In genomic region chr1:155558012-155558842, GRCm38 (mm10) we compare ENCODE assay signal across 8 mouse cellular contexts. TPM values are rescaled to one million over a fixed set of nuclear protein-coding genes. Genes with fewer than 3 reads are reported as not detected.
DNase-seq lines count a peak whose midpoint lies in the region; ATAC-seq and TF ChIP-seq lines count a peak whose summit lies in the region.

Gene Acbd6 (plus strand): TSS chr1:155558120.

- H3K9me3 ChIP-seq in embryonic facial prominence, embryonic 13.5 days: no peaks in the 10 kb centered on the region
- H3K9me3 ChIP-seq in limb, embryonic 14.5 days (ENCODE audit: control insufficient read depth, low read length): peaks cover 3% of the 10 kb centered on the region
- H3K9me3 ChIP-seq in midbrain, postnatal 0 days (ENCODE audit: low read length): no peaks in the 10 kb centered on the region

- 0 out of 2 replicates have a peak, but pooled peaks have one; percentile 23 for TF ChIP-seq POLR2A in limb, embryonic 14.5 days (IDR thresholded peaks at IDR 0.05; ENCODE audit: borderline replicate concordance, extremely low read depth, insufficient read depth, insufficient read length)

- peaks cover 18% of the 10 kb centered on the region for H3K4me1 ChIP-seq in embryonic facial prominence, embryonic 13.5 days
- peaks cover 14% of the 10 kb centered on the region for H3K4me1 ChIP-seq in limb, embryonic 14.5 days (ENCODE audit: control insufficient read depth, insufficient read depth, low read length)
- peaks cover 8% of the 10 kb centered on the region; the same call in 1 of the 2 replicates for H3K4me1 ChIP-seq in midbrain, postnatal 0 days (ENCODE audit: insufficient read depth, low read length)

- H3K4me2 ChIP-seq in embryonic facial prominence, embryonic 13.5 days: peak within 1 kb of the TSS; percentile 90
- H3K4me2 ChIP-seq in limb, embryonic 14.5 days (replicated peaks; ENCODE audit: low read depth, low read length, severe bottlenecking): peak within 1 kb of the TSS; percentile 73
- H3K4me2 ChIP-seq in midbrain, postnatal 0 days (ENCODE audit: low read depth, low read length, poor library complexity, severe bottlenecking): peak within 1 kb of the TSS; percentile 81

- H3K27me3 ChIP-seq in embryonic facial prominence, embryonic 13.5 days: no peaks in the 10 kb centered on the region
- no peaks in the 10 kb centered on the region for H3K27me3 ChIP-seq in limb, embryonic 14.5 days (ENCODE audit: control insufficient read depth, insufficient read depth, low read length)
- H3K27me3 ChIP-seq in midbrain, postnatal 0 days (ENCODE audit: insufficient read depth, low read length): no peaks in the 10 kb centered on the region

- peak within 1 kb of the TSS; percentile 95 for H3K9ac ChIP-seq in embryonic facial prominence, embryonic 13.5 days
- H3K9ac ChIP-seq in limb, embryonic 14.5 days (ENCODE audit: low read depth, low read length, severe bottlenecking): peak within 1 kb of the TSS; percentile 92
- H3K9ac ChIP-seq in midbrain, postnatal 0 days (replicated peaks; ENCODE audit: low read length, poor library complexity, severe bottlenecking): peak within 1 kb of the TSS; percentile 86

- H3K4me3 ChIP-seq in embryonic facial prominence, embryonic 13.5 days: peak within 1 kb of the TSS; percentile 95
- H3K4me3 ChIP-seq in limb, embryonic 14.5 days (replicated peaks; ENCODE audit: low read length): peak within 1 kb of the TSS; percentile 96
- peak within 1 kb of the TSS; percentile 96 for H3K4me3 ChIP-seq in midbrain, postnatal 0 days (ENCODE audit: low read depth, low read length)

- DNase-seq in 3134 (ENCODE audit: extremely low read depth, insufficient read length, low spot score): peak; percentile 80
- peak; percentile 78 to 82 for DNase-seq in adrenal gland, postnatal 36 days
- peak; percentile 75 for DNase-seq in heart, adult 8-10 months (ENCODE audit: low spot score)
- DNase-seq in kidney, adult 9 months: peak; percentile 82
- DNase-seq in limb, embryonic 14.5 days (ENCODE audit: low spot score): peak; percentile 95
- DNase-seq in midbrain, postnatal 0 days (ENCODE audit: low spot score): peak; percentile 93
- peak; percentile 34 to 70 for DNase-seq in spleen, postnatal 14 days (ENCODE audit: low spot score in 2 of 2)

- WGBS in embryonic facial prominence, embryonic 13.5 days: under 1% methylated on average over 80 of the region's 83 CpGs
- under 1% methylated on average over 68 of the region's 83 CpGs for WGBS in limb, embryonic 14.5 days
- under 1% methylated on average over 69 of the region's 83 CpGs for WGBS in midbrain, postnatal 0 days

- H3K27ac ChIP-seq in embryonic facial prominence, embryonic 13.5 days: peak within 1 kb of the TSS; percentile 83
- H3K27ac ChIP-seq in limb, embryonic 14.5 days (replicated peaks; ENCODE audit: low read depth, low read length): peak within 1 kb of the TSS; percentile 84
- peak within 1 kb of the TSS; percentile 84 for H3K27ac ChIP-seq in midbrain, postnatal 0 days (ENCODE audit: low read depth, low read length)

- H3K36me3 ChIP-seq in embryonic facial prominence, embryonic 13.5 days: no peaks in the 10 kb centered on the region; the same call in 1 of the 2 replicates
- H3K36me3 ChIP-seq in limb, embryonic 14.5 days (ENCODE audit: control insufficient read depth, insufficient read depth, low read length): 0 out of 2 replicates have a peak, but pooled peaks cover 3% of the 10 kb centered on the region
- no peaks in the 10 kb centered on the region for H3K36me3 ChIP-seq in midbrain, postnatal 0 days (ENCODE audit: insufficient read depth, low read length)

- peak; percentile 81 for ATAC-seq in embryonic facial prominence, embryonic 13.5 days (ENCODE audit: insufficient number of reproducible peaks, insufficient read depth, low FRiP score, low TSS enrichment, low read depth)
- peak; percentile 92 for ATAC-seq in limb, embryonic 14.5 days (ENCODE audit: low FRiP score, low read depth)
- peak; percentile 93 for ATAC-seq in midbrain, postnatal 0 days (ENCODE audit: low FRiP score)

- TF ChIP-seq CTCF in midbrain, postnatal 0 days (IDR thresholded peaks at IDR 0.05): no peak

RNA-seq across cellular contexts. Expression of gene Acbd6, which starts in this region (rescaled TPM):
- total RNA-seq in adrenal gland, postnatal 36 days (2021): 10 to 100 TPM; 67.2 to 75.2 TPM
- polyA plus RNA-seq in embryonic facial prominence, embryonic 13.5 days (2015; fragmentation: Nextera tagmentation; extraction: Ambion mirVana): 74.6 and 77.7 TPM in 2 replicates
- total RNA-seq in heart, adult 8-10 months (2022): 10 to 100 TPM; 47.2 to 61.5 (median 56.7) TPM
- 88.3 and 117 TPM in 2 replicates for polyA plus RNA-seq in limb, embryonic 14.5 days (2012; rRNA removed)
- 87.9 and 88.4 TPM in 2 replicates for polyA plus RNA-seq in limb, embryonic 14.5 days (2014; fragmentation: Nextera tagmentation; extraction: Ambion mirVana)
- total RNA-seq in midbrain, postnatal 0 days (2014; rRNA removed): 114 and 127 TPM in 2 replicates
- 120 and 128 TPM in 2 replicates for polyA plus RNA-seq in midbrain, postnatal 0 days (2015; fragmentation: Nextera tagmentation; extraction: Ambion mirVana)

Comparison
In these comparisons a context has a peak if more than half of its experiments do, and no peak if none do; other contexts are left out.
1. Peak in every context shown above with its lines: DNase-seq, ATAC-seq, H3K4me3 ChIP-seq and H3K27ac ChIP-seq.